Mouse (Mus musculus): ENCODE results near the gene Icam2. TPM values are rescaled to one million over a fixed set of nuclear protein-coding genes. Genes with fewer than 3 reads are reported as not detected.

Gene Icam2
- total RNA-seq, 1 experiment from 2014 or later, result 16.4 TPM

DNA sequence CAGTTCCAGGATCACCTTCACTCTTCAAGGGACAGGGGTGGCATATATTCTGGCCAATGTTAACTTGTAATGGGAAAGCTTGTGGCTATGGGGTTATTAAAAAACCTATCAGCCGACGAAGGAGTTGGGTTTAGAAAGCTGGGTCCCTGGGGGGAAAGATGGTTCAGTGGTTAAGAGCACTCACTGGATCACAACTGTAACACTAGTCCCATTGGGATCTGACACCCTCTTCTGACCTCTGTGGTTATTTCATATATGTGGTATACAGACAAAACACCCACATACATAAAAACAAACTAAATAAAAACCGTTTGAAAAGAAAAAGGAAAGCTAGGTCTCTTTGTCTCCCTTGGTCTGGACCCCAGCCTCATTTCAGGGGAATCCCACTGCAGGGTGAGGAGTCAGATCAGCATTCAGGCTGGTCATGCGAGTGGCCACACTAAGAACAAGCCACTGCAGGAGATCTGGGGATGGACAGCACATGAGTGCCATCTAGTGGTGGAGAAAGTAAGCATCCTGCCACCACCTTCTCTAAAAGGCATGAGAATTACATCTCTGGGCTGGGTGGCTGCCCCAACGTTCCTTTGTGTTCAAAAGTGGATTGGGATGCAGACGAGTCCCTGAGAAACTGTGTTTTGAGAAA lies 3.8 kb upstream of the Icam2 start:
- DNase-seq, result peak; percentile 40

DNA sequence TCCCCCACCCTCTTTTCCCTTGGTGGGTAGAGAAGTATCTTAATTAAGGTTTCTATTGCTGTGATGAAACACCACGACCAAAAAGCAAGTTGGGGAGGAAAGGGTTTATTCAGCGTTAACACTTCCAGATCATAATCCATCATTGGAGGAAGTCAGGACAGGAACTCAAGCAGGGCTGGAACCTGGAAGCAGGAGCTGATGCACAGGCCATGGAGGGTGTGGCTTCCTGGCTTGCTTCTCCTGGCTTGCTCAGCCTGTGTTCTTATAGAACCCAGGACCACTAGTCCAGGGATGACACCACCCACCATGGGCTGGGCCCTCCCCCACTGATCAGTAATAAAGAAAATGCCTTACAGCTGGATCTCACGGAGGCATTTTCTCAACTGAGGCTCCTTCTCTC lies 2.9 kb upstream of the Icam2 start:
- no peak for DNase-seq

- DNase-seq, result no peak
These were observed 1.7 kb upstream of the Icam2 start for GRCm38 (mm10) chr11:106389611-106390010.

- DNase-seq, result no peak
These were observed 855 bp downstream of the Icam2 start for GRCm38 (mm10) chr11:106387020-106387419.

- DNase-seq, result no peak
These were observed 1.5 kb downstream of the Icam2 start for GRCm38 (mm10) chr11:106386409-106386808.

DNA sequence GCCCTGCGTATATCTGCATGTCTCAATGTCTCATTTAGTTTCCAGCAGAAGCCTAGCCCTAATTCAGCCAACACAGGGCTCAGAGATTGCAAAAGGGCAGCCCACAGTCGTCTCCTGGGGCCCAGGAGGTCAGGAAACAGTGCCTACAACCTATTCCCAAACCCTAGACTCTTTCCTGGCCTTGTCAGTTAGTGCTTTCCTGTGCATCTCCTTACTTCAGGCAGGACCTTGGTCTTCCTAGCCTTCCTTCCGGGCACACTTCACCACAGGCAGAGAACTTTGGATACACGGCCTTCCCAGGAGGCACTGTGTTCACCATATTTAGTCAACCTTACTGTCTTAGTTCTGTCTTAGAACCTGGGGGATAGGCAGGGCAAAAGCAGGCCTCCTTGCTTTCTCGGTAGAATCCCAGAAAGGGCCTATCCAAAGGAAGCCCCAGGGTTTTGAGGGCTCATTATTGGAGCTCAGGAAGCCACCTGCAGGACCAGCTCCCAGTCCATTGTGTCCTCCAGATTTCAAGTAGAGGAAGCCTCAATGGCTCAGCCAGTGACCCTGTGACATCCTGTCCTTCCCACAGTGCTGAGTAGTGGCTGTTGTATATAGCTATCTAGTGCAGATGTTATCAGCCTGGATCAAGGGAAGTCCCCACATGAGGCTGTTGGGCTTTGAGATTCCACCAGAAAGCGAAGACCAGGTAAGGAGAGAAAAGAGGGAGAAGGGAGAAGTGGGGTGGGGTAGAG lies 4.7 kb downstream of the Icam2 start:
- DNase-seq, result no peak

GRCm38 (mm10) chr11:106382424-106382823 lies 5.5 kb downstream of the Icam2 start:
- DNase-seq, result no peak

DNA sequence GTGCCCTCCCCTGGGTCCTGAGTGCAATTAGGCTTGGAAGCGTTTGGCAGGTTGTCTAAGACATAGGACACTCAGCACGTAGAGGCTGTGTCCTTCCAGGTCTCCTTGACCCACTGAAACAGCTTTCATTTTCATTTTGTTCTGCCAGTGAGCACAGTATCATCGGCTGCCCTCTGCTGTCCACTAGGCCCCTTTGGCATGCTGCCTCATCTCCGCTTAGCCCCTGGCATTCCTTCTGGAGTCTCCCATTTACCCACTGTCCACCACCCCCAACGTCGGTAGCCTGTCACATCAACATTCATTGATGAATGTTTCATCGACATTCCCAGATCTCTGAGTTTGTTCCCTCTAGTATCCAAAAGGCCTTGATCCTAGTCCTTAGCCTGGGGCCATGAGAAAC lies 6.0 kb downstream of the Icam2 start:
- peak; percentile 54 for DNase-seq

DNA sequence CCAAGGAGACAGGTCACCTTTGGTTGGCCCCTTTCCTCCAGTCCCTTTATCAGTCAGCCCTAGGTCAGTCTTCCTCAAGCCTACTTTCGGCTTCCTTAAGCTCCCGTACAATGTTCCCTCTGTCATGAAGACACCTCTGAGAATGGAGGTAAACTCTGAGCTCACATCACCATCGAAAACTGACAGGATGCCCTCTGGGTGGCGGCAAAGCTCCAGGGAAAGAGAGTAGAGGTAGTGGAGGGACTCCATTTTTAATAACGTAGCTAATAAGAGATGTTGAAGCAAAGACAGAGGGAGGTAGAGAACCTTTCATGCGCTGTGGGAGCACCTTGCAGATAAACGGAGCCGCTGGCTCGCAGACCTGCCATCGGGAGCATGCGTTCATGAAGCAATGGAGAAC lies 6.9 kb downstream of the Icam2 start:
- DNase-seq, result no peak

- DNase-seq, result no peak
These were observed 12.9 kb downstream of the Icam2 start for GRCm38 (mm10) chr11:106374979-106375378.

- no peak for DNase-seq
These were observed 13.3 kb downstream of the Icam2 start for GRCm38 (mm10) chr11:106374559-106374958.

DNA sequence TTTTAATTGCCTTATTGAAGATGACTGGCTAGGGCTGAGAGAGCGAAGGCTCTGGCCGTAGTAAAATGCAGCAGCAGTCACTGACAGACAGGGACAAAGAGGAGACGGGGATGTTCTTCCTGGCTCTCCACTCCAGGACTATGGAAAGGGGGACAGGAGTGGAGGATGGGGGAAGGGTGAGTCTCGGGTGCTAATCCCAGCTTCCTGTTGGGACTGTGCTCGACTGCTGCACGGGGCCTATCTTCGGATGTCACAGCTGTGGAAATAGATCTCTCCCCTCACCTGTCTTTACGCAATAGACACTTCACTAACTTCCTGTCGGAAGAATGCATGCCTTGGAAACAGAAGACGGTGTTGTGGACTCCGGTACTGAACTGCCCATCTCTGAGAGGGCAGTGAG lies 13.9 kb downstream of the Icam2 start:
- no peak for DNase-seq

- DNase-seq, result peak; percentile 80
These were observed 21.6 kb downstream of the Icam2 start for GRCm38 (mm10) chr11:106366316-106366715.

- DNase-seq, result no peak
These were observed 22.5 kb downstream of the Icam2 start, which contains the start of gene Prr29 for GRCm38 (mm10) chr11:106365366-106365765. Gene Prr29 (plus strand): TSS chr11:106365472.

DNA sequence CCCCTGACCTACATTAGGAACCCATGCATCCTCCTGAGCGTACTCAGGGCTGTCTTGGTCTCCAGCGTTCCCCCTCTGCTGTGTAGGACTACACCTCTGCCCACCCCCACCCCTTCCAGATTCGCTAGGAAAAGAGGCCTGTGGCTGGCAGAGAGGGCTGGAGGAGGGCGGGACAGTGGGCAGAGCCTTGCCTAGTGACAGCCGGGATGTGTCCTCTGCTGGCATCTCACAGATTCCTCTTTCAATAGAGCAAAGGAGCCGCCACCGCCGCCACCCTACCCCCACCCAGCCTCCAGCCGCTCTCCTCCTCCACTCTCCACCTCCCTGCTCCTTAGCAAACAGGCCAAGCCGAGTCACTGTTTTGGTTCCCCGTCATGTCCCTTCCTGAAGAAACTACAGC lies 23.2 kb downstream of the Icam2 start:
- no peak for DNase-seq

DNA sequence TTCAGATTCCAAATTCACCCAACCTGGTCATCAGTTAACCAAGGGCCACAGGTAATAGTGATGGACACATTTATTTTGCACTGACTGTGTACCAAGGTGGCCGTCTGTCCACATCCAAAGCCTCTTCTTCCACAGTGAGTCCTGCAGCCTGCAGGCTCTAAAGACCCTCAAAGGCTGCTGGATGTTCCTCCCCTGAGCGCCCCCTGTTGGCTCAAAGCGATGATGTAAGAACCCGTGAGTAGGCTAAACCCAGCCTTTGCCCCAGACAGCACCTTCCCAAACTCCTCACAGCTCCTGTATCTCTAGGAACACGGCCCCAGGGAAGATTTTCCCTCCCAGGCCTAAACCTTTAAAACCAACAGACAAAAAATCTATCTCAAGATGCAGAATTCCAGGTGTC lies 28.5 kb downstream of the Icam2 start:
- DNase-seq, result no peak

DNA sequence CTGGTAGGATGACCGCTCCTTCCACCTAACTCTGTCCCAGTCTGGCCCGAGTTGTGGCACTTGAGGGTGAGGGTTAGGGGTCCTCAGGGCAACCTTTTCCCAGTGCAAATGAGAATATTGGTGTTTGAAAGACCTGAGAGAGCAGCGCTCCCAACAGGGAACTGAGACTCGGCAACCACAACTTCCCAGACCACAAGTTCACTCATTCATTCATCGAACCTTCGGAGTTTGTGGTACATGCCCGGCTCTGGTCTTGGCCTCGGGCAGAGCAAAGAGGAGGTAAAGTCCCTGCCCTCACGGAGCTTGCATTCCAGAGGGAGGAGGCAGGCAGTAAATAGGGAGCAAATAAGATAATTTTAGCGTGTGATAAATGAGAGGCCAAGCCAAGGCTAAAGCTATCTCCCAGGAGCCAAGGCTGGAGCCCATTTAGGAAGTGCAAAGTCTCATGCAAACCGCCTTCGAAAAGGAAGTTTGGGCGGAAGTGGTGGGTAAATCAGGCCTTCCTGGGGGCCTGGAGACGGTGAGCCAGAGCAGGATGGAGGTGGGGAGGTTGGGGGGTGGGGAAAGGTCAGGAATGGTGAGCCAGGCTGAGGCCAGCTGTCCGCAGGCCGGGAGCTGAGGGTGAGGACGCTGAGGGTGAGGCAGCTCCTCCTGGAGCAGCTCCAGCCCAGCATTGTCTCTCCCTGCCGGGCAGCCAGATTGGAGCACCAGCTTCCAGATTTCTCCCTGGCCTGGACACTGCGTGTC lies 32.3 kb downstream of the Icam2 start:
- DNase-seq, result peak; percentile 63

DNA sequence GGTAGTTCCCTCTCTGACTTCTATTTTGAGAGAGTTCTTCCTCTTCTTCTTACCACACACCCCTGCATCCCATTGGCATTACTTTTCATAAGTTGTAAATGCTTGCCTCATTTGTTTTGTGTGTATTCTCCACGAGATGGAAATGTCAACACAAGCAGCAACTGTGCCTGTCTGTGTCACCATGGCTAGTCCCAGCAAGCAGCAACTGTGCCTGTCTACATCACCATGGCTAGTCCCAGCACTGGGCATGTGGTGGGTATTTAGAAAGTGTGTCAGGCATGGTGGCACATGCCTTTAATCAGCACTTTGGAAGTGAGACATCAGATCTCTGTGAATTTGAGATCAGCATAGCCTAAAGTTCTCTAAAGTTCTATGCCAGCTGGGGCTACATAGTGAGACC lies 33.7 kb downstream of the Icam2 start:
- DNase-seq, result no peak

DNA sequence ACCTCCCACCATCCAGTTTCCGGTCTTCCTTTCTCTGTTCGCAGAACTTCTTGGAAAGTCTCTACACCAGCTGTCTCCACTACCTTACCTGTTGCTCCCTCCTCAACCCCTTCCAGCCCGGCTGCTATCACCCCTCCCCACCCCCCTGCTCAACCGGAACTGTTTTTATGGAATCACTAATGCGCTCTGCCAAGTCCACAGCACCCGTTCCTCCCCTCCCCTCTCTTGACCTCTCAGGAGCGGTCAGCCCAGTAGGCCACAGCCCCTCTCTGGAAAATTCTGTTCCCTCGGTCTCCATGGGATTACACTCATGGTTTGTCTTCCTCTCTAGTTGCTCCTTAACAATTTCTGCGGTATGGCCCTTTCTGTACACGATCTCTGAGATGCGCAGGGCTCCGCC lies 34.7 kb downstream of the Icam2 start, which contains the start of gene Scn4a:
TSS of gene Scn4a (minus strand) at position 101 of the 400 bp plus-strand sequence.
- DNase-seq, result no peak

GRCm38 (mm10) chr11:106351941-106352340 lies 35.9 kb downstream of the Icam2 start:
- no peak for DNase-seq

GRCm38 (mm10) chr11:106351253-106351652 lies 36.6 kb downstream of the Icam2 start:
- DNase-seq, result no peak

DNA sequence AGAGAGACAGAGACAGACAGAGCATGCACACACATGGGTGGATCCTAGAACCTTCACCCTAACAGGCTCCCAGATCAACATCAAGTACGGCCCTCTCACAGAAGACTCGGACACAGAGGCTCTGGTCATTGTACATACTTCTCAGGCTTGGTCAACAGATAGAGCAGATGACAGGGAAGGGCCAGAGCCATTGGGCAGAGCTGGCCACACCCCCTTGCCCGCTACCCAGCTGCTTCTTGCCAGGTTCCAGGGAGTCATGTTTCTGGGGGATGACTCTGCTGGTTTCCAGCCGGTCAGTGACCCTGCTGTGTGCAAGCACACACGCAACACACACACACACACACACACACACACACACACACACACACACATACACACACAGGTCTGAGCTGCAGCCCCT lies 37.0 kb downstream of the Icam2 start:
- peak; percentile 32 for DNase-seq

GRCm38 (mm10) chr11:106349772-106350171 lies 38.1 kb downstream of the Icam2 start:
- no peak for DNase-seq

Data from adrenal gland, postnatal 25 days (tissue).